Mouse (Mus musculus) neural tube, embryonic 13.5 days (tissue): ENCODE measurements around the gene Rpl10a. TPM values are rescaled to one million over a fixed set of nuclear protein-coding genes. Genes with fewer than 3 reads are reported as not detected.
"Not testable (repeated sequence)": the region's sequence is repeated elsewhere in the genome, so short reads cannot be mapped to it uniquely, and the experiment has no call there.

ENCODE experiments used
- ATAC-seq: fragments of 200-750 bp; cut with Nextera tagmentation; 2 replicates; pipeline ENCODE4 v1.8.0; 2017; ENCODE audit warnings: low read depth, mild to moderate bottlenecking, moderate TSS enrichment, moderate library complexity
- H3K27ac ChIP-seq: fragments of 300-500 bp; sonication (generic); replicated peaks from 2 replicates; pipeline ENCODE4 v1.5.1; 2015; ENCODE audit warnings: moderate library complexity, mild to moderate bottlenecking, inconsistent platforms
- H3K27me3 ChIP-seq: fragments of 300-500 bp; sonication (generic); 2 replicates; pipeline ENCODE4 v1.6.1; 2015; ENCODE audit warnings: mild to moderate bottlenecking, inconsistent platforms
- H3K36me3 ChIP-seq: fragments of 300-500 bp; sonication (generic); 2 replicates; pipeline ENCODE4 v1.6.1; 2015; ENCODE audit warnings: mild to moderate bottlenecking, inconsistent platforms
- H3K4me1 ChIP-seq: fragments of 300-500 bp; sonication (generic); replicated peaks from 2 replicates; pipeline ENCODE4 v1.6.1; 2015; ENCODE audit warnings: inconsistent platforms
- H3K4me2 ChIP-seq: fragments of 300-500 bp; sonication (generic); 2 replicates; pipeline ENCODE4 v1.6.1; 2015; ENCODE audit warnings: inconsistent platforms, mild to moderate bottlenecking, moderate library complexity
- H3K4me3 ChIP-seq: fragments of 300-500 bp; sonication (generic); 2 replicates; pipeline ENCODE4 v1.5.1; 2015; ENCODE audit warnings: mild to moderate bottlenecking, inconsistent platforms
- H3K9ac ChIP-seq: fragments of 300-500 bp; sonication (generic); 2 replicates; pipeline ENCODE4 v1.6.1; 2015; ENCODE audit warnings: moderate library complexity, mild to moderate bottlenecking, inconsistent platforms
- H3K9me3 ChIP-seq: fragments of 300-500 bp; sonication (generic); 2 replicates; pipeline ENCODE4 v1.6.1; 2016; ENCODE audit warnings: inconsistent platforms
- WGBS: fragments of 180-500 bp; shearing (Covaris S2); methylation state at CpG from one replicate; pipeline ENCODE4 v1.1.7; 2015; 5-methylcytosine and 5-hydroxymethylcytosine counted together
- polyA plus RNA-seq: library from polyadenylated mRNA; unstranded; fragments of >200 nt; fragmentation: Nextera tagmentation; extraction: Ambion mirVana; gene quantifications from 2 replicates; pipeline ENCODE4 v1.2.1, GENCODE M21; 2015

Gene Rpl10a
- polyA plus RNA-seq, 1 experiment from 2014 or later, result 381 TPM

- Histone ChIP-seq H3K36me3 (peaks cover 7% of the 10 kb centered on the region), H3K27me3 (no peaks in the 10 kb centered on the region), H3K4me1 (peaks cover 35% of the 10 kb centered on the region), H3K4me3 (no peak overlapping the region), H3K27ac (no peak overlapping the region), H3K4me2 (no peak overlapping the region), H3K9me3 (no peaks in the 10 kb centered on the region; the same call in 1 of the 2 replicates), H3K9ac (no peak overlapping the region)
- WGBS, result 78% methylated on average over 5 of the region's 5 CpGs
- no peak for ATAC-seq
Measured at GRCm38 (mm10) chr17:28311366-28312132, 16.7 kb upstream of the Rpl10a start.

- peak overlapping the region; percentile 58 for H3K9ac ChIP-seq
- WGBS, result 26% methylated on average over 17 of the region's 17 CpGs
- H3K9me3 ChIP-seq, result no peaks in the 10 kb centered on the region; the same call in 1 of the 2 replicates
- H3K4me3 ChIP-seq, result peak overlapping the region; percentile 84
- peak; percentile 45 for ATAC-seq
- H3K4me1 ChIP-seq, result peaks cover 35% of the 10 kb centered on the region
- H3K4me2 ChIP-seq, result peak overlapping the region; percentile 90
- 0 out of 2 replicates have a peak overlapping the region, but pooled peaks have one; percentile 46 for H3K27ac ChIP-seq
- peaks cover 17% of the 10 kb centered on the region for H3K36me3 ChIP-seq
- H3K27me3 ChIP-seq, result no peaks in the 10 kb centered on the region
Measured at GRCm38 (mm10) chr17:28312232-28313211, 15.7 kb upstream of the Rpl10a start.

- Histone ChIP-seq H3K4me3 (peak within 1 kb of the TSS; percentile 84), H3K4me2 (peak within 1 kb of the TSS; percentile 90), H3K9ac (peak within 1 kb of the TSS; percentile 91), H3K9me3 (no peaks in the 10 kb centered on the region; the same call in 1 of the 2 replicates), H3K4me1 (peaks cover 33% of the 10 kb centered on the region), H3K27me3 (no peaks in the 10 kb centered on the region), H3K36me3 (peaks cover 24% of the 10 kb centered on the region), H3K27ac (peak within 1 kb of the TSS; percentile 91)
- ATAC-seq, result peak; percentile 99
- WGBS, result 1% methylated on average over 69 of the region's 69 CpGs
Measured at GRCm38 (mm10) chr17:28313212-28313879, 14.9 kb upstream of the Rpl10a start, which contains the start of gene Fance. Gene Fance, plus strand, starts transcription at chr17:28313519.

DNA sequence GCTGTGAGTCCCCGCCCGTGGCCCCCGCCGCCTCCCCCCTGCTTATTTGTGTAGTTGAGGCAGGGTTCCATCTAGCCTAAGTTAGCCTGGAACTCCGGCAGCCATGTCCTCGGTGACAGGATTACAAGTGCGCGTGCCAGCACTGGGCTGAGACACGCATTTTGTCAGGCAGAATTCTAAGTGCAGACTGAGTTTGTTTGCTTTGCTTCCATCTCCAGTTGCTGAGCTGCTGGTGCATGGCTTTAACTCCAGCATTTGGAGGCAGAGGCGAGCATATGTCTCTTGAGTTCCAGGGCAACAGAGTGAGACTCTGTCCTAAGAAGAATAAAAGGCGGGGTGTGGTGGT is 14.4 kb upstream of the Rpl10a start:
- Histone ChIP-seq H3K27me3 (no peaks in the 10 kb centered on the region), H3K9ac (peak overlapping the region; percentile 91), H3K4me2 (peak overlapping the region; percentile 90), H3K27ac (peak overlapping the region; percentile 91), H3K4me3 (peak overlapping the region; percentile 84), H3K36me3 (peaks cover 28% of the 10 kb centered on the region), H3K9me3 (no peaks in the 10 kb centered on the region; the same call in 1 of the 2 replicates), H3K4me1 (peaks cover 29% of the 10 kb centered on the region)
- under 1% methylated on average over 11 of the region's 11 CpGs for WGBS
- peak; percentile 48 for ATAC-seq

DNA sequence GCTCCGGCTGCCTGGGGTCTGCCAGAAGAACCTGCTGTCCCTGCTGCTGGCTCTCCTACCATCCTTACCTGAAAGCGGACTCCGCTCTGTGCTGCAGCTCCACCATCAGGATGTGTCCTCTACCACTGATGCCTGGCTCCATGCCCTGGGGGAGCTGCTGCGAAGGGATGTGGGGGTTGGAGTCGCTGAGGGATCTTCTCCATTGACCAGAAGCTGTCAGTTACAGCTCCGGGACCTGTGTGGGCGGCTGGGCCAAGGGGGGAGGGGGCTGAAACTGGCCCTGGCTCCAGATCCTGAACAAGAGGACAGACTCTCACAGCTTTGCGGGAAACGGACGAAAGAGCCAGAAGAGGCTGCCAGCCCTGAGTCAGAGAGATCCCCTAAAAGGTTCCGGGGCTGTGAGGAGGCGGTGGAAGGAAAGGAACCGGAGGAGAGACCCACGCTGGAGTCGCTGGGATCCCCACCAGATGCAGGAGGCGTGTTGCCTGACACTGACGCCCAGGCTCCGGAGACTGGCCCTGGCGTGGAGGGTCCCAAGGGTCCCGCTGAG is 12.6 kb upstream of the Rpl10a start:
- Histone ChIP-seq H3K27me3 (no peaks in the 10 kb centered on the region), H3K27ac (no peak overlapping the region), H3K9me3 (no peaks in the 10 kb centered on the region; the same call in 1 of the 2 replicates), H3K9ac (peak overlapping the region; percentile 22; the same call in 1 of the 2 replicates), H3K4me2 (no peak overlapping the region), H3K36me3 (peaks cover 41% of the 10 kb centered on the region), H3K4me1 (peaks cover 29% of the 10 kb centered on the region), H3K4me3 (no peak overlapping the region)
- 81% methylated on average over 20 of the region's 20 CpGs for WGBS
- ATAC-seq, result no peak

DNA sequence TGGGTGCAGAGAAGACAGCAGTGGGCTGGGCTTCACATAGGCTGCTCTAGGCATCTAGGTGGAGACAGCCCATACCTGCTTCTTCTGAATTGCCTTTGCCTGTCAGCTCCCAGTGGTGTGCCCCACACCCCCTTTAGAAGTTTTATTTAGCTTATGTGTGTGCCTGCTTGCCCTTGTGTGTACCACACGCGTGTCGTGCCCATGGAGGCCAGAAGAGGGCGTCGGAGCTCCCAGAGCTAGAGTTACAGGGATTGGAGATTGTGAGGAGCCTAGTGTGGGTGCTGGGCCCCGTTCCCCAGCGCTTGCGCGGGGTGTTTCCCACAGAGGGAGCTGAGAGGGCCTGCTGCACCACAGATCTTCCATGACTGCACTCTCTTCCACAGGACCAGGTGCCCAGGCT is 11.8 kb upstream of the Rpl10a start:
- Histone ChIP-seq H3K27ac (no peak overlapping the region), H3K27me3 (no peaks in the 10 kb centered on the region), H3K9me3 (no peaks in the 10 kb centered on the region), H3K4me1 (peaks cover 29% of the 10 kb centered on the region), H3K9ac (no peak overlapping the region), H3K36me3 (peaks cover 48% of the 10 kb centered on the region), H3K4me3 (no peak overlapping the region), H3K4me2 (no peak overlapping the region)
- no peak for ATAC-seq
- 92% methylated on average over 9 of the region's 9 CpGs for WGBS

GRCm38 (mm10) chr17:28317091-28317490 is 11.2 kb upstream of the Rpl10a start:
- Histone ChIP-seq H3K4me1 (peaks cover 29% of the 10 kb centered on the region), H3K9ac (no peak overlapping the region), H3K4me3 (no peak overlapping the region), H3K27me3 (no peaks in the 10 kb centered on the region), H3K36me3 (peaks cover 51% of the 10 kb centered on the region), H3K9me3 (no peaks in the 10 kb centered on the region), H3K27ac (no peak overlapping the region), H3K4me2 (no peak overlapping the region)
- ATAC-seq, result no peak
- WGBS, result 57% methylated on average over 8 of the region's 8 CpGs

DNA sequence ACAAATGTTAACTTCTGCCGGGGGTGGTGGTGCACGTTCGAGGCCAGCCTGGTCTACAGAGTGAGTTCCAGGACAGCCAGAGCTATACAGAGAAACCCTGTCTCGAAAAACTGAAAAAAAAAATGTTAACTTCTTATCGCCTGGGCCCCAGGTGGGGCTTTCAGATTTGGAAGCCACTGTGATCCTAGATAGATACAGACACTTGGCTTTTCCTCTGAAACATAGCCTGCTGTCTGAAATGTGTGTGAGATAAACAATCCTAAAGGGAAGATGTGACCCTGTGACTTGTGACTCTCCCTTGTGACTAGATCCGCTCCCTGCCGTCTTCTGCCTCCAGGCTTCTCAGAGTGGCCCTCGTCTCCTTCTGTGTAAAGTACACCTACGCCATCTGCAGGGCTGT is 10.5 kb upstream of the Rpl10a start:
- Histone ChIP-seq H3K4me3 (no peak overlapping the region), H3K27ac (no peak overlapping the region), H3K36me3 (peaks cover 51% of the 10 kb centered on the region), H3K4me2 (no peak overlapping the region), H3K4me1 (peaks cover 23% of the 10 kb centered on the region), H3K27me3 (no peaks in the 10 kb centered on the region), H3K9ac (no peak overlapping the region), H3K9me3 (no peaks in the 10 kb centered on the region)
- ATAC-seq, result no peak
- 80% methylated on average over 9 of the region's 9 CpGs for WGBS

GRCm38 (mm10) chr17:28321700-28322099 is 6.6 kb upstream of the Rpl10a start:
- no peak for ATAC-seq
- no peaks in the 10 kb centered on the region for H3K27me3 ChIP-seq
- H3K9me3 ChIP-seq, result no peaks in the 10 kb centered on the region; the same call in 1 of the 2 replicates
- H3K27ac ChIP-seq, result no peak overlapping the region
- no peak overlapping the region for H3K4me2 ChIP-seq
- peaks cover 60% of the 10 kb centered on the region for H3K36me3 ChIP-seq
- H3K4me3 ChIP-seq, result no peak overlapping the region
- 95% methylated on average over 4 of the region's 4 CpGs for WGBS
- no peak overlapping the region for H3K9ac ChIP-seq
- no peaks in the 10 kb centered on the region for H3K4me1 ChIP-seq

- 95% methylated on average over 8 of the region's 8 CpGs for WGBS
- Histone ChIP-seq H3K4me2 (no peak overlapping the region), H3K36me3 (peaks cover 42% of the 10 kb centered on the region), H3K4me1 (peaks cover 10% of the 10 kb centered on the region), H3K9me3 (no peaks in the 10 kb centered on the region; the same call in 1 of the 2 replicates), H3K4me3 (no peak overlapping the region), H3K9ac (no peak overlapping the region), H3K27me3 (no peaks in the 10 kb centered on the region), H3K27ac (no peak overlapping the region)
- ATAC-seq, result no peak
Measured at GRCm38 (mm10) chr17:28323786-28324185, 4.5 kb upstream of the Rpl10a start.

DNA sequence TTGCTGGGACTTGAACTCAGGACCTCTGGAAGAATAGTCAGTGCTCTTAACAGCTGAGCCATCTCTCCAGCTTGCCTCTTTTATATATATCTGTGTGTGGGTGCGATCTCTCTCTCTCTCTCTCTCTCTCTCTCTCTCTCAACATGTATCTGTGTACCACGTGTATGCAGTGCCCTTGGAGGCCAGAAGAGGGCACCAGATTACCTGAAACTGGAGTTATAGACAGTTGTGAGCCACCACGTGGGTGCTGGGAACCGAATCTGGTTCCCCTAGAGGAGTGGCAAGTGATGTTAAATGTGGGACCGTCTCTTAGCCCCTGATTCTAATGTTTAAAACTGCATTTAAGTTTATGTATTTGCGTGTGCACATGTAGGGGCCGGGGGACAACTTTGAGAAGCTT is 3.9 kb upstream of the Rpl10a start:
- Histone ChIP-seq H3K4me1 (peaks cover 14% of the 10 kb centered on the region), H3K36me3 (peaks cover 38% of the 10 kb centered on the region)
- ATAC-seq, H3K4me2 ChIP-seq, H3K4me3 ChIP-seq, H3K27ac ChIP-seq, H3K9me3 ChIP-seq, H3K9ac ChIP-seq, H3K27me3 ChIP-seq: not testable (repeated sequence)
- WGBS, result 97% methylated on average over 7 of the region's 7 CpGs
